Mouse (Mus musculus) bone marrow macrophage, adult 2 months (primary cell): ENCODE data around the gene Dusp8.

Experiments used
- CTCF ChIP-seq: IDR thresholded peaks from 2 replicates; pipeline ENCODE4 v1.5.1; 2012; ENCODE audit warnings: low read depth, mild to moderate bottlenecking, low read length, moderate library complexity
- POLR2A ChIP-seq: IDR thresholded peaks from 2 replicates; pipeline ENCODE4 v1.6.1; 2012; ENCODE audit warnings: mild to moderate bottlenecking, low read depth, low read length, borderline replicate concordance

DNA sequence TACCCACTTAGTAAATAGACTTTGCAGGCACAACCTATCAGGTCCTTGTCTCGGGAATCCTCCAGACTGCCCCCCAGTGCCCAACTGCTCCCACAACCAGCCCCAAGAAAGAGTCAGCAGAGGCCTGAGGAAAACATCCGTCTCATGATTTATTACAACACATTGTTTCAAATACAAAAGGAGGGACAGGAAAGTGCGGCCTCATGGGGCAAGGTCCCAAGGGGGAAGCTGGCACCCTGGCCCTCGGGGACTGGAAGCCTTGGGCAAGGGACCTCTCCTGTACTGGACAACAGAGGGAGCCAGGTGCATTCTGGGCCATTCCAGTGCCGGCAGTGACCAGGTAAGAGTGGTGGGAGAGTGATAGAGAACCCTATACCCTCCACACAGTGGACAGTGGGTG, 16.3 kb downstream of the Dusp8 start:
- TF ChIP-seq CTCF (no peak), POLR2A (no peak)
